Mouse (Mus musculus): Measurements from ENCODE around the gene F2rl1. TPM values are rescaled to one million over a fixed set of nuclear protein-coding genes. Genes with fewer than 3 reads are reported as not detected.
A peak's percentile ranks its signal among the peaks of the same experiment; 100 is the strongest.

The F2rl1 gene
- polyA plus RNA-seq, 1 experiment from 2014 or later, result 10.7 TPM

DNA sequence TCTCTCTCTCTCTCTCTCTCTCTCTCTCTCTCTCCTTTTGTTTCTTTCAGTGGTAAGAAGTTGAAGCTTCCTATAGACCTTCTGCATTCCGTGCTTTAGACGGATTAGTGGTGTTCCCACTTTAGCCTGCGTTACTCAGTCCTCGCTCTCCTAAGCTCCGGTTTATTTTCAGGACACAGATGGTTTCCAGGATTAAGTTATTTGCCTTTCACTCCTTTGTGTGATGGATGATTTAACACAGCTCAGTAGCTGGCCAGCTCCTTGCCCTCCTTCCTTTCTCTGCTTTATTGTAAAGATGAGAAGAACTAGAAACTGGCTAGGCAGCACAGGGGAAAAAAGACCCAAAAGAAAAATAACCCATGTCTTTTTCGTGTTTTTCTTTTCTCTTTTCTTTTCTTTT, 23.8 kb upstream of the F2rl1 start:
- H3K27ac ChIP-seq (replicated peaks), result no peak overlapping the region
- H3K36me3 ChIP-seq (ENCODE audit: control insufficient read depth, insufficient read depth, low read length), result no peaks in the 10 kb centered on the region
- peaks cover 4% of the 10 kb centered on the region; the same call in 1 of the 2 replicates for H3K4me1 ChIP-seq (replicated peaks; ENCODE audit: control insufficient read depth, insufficient read depth)
- peak overlapping the region; percentile 13; the same call in 1 of the 2 replicates for H3K4me3 ChIP-seq (ENCODE audit: low read depth, low read length)
- H3K9me3 ChIP-seq (ENCODE audit: control insufficient read depth, low read length), result no peaks in the 10 kb centered on the region
- H3K9ac ChIP-seq (ENCODE audit: low read length), result no peak overlapping the region
- peak overlapping the region; percentile 45 for H3K4me2 ChIP-seq (replicated peaks; ENCODE audit: low read depth)
- 4% methylated on average over 6 of the region's 6 CpGs for WGBS
- ATAC-seq (ENCODE audit: low FRiP score, low TSS enrichment), result peak; percentile 31; the same call in 1 of the 2 replicates
- no peak for TF ChIP-seq EP300 (optimal IDR thresholded peaks at IDR 0.05)
- TF ChIP-seq CTCF (IDR thresholded peaks at IDR 0.05; ENCODE audit: low read depth), result no peak
- H3K27me3 ChIP-seq (ENCODE audit: control insufficient read depth, insufficient read depth, low read length), result no peaks in the 10 kb centered on the region
- DNase-seq (ENCODE audit: low spot score), result no peak

DNA sequence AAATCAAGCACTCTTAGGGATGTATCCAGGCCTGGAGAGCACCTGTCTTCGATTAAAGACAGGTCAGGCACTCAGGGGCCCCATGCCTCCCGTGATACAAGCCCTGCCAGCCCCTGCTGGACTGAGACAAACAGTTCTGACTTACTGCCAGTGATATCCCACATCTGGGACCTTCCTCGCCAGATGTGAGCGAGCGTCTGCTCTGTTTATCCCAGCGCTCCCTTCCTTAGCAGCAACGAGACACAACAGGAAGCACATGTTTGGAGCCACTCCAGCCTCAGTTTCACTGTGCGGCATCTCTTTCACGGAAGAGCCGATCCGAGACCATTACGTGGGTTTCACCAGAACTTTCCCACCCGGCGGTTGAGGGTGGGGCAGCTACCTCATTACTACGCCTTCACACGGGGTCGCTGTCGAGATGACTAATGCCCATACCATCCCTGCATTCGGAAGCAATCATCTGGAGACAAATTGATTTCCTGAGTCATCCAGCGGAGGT, 23.3 kb upstream of the F2rl1 start:
- no peaks in the 10 kb centered on the region for H3K27me3 ChIP-seq (ENCODE audit: control insufficient read depth, insufficient read depth, low read length)
- TF ChIP-seq EP300 (optimal IDR thresholded peaks at IDR 0.05) (no peak), CTCF (IDR thresholded peaks at IDR 0.05; ENCODE audit: low read depth) (peak; percentile 20; the same call in 1 of the 2 replicates)
- peak overlapping the region; percentile 45 for H3K4me2 ChIP-seq (replicated peaks; ENCODE audit: low read depth)
- 0 out of 2 replicates have a peak overlapping the region, but pooled peaks have one; percentile 24 for H3K27ac ChIP-seq (replicated peaks)
- H3K9me3 ChIP-seq (ENCODE audit: control insufficient read depth, low read length), result no peaks in the 10 kb centered on the region
- H3K4me1 ChIP-seq (replicated peaks; ENCODE audit: control insufficient read depth, insufficient read depth), result peaks cover 4% of the 10 kb centered on the region; the same call in 1 of the 2 replicates
- peak overlapping the region; percentile 24; the same call in 1 of the 2 replicates for H3K4me3 ChIP-seq (ENCODE audit: low read depth, low read length)
- ATAC-seq (ENCODE audit: low FRiP score, low TSS enrichment) (peak; percentile 28; the same call in 1 of the 2 replicates), DNase-seq (ENCODE audit: low spot score) (peak; percentile 27)
- no peak overlapping the region for H3K9ac ChIP-seq (ENCODE audit: low read length)
- WGBS, result 15% methylated on average over 20 of the region's 20 CpGs
- no peaks in the 10 kb centered on the region for H3K36me3 ChIP-seq (ENCODE audit: control insufficient read depth, insufficient read depth, low read length)

DNA sequence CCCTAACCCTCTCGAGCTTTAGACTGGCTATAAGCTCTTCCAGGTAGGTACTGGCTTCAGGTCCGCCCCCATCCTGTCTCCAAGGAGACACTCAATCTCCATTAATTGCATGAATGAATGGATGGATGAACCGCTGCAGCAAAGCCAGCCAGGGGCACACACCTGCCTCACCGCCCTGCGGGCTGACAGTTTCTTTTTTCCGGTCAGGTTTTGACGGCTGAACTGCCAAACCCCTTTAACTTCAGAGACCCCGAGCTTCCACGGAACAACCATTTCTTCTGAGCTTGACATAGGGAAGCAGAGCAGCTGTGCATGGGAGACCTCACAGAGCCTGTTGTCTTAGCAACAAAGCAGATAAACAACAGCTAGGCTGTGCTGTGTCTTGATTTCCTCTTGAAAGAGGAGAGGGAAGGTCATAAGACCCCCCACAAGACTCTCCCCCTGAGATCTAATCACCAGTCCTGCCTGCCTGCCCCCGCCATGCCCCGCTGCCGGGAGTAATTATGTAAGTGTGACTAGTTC, 22.1 kb upstream of the F2rl1 start:
- ATAC-seq (ENCODE audit: low FRiP score, low TSS enrichment) (no peak; the same call in 1 of the 2 replicates), DNase-seq (ENCODE audit: low spot score) (no peak)
- Histone ChIP-seq H3K4me3 (ENCODE audit: low read depth, low read length) (no peak overlapping the region), H3K36me3 (ENCODE audit: control insufficient read depth, insufficient read depth, low read length) (no peaks in the 10 kb centered on the region), H3K27me3 (ENCODE audit: control insufficient read depth, insufficient read depth, low read length) (no peaks in the 10 kb centered on the region), H3K27ac (replicated peaks) (no peak overlapping the region), H3K9ac (ENCODE audit: low read length) (no peak overlapping the region), H3K4me2 (replicated peaks; ENCODE audit: low read depth) (no peak overlapping the region), H3K4me1 (replicated peaks; ENCODE audit: control insufficient read depth, insufficient read depth) (peaks cover 4% of the 10 kb centered on the region; the same call in 1 of the 2 replicates), H3K9me3 (ENCODE audit: control insufficient read depth, low read length) (no peaks in the 10 kb centered on the region)
- WGBS, result 50% methylated on average over 12 of the region's 12 CpGs
- TF ChIP-seq CTCF (IDR thresholded peaks at IDR 0.05; ENCODE audit: low read depth) (no peak), EP300 (optimal IDR thresholded peaks at IDR 0.05) (no peak)

DNA sequence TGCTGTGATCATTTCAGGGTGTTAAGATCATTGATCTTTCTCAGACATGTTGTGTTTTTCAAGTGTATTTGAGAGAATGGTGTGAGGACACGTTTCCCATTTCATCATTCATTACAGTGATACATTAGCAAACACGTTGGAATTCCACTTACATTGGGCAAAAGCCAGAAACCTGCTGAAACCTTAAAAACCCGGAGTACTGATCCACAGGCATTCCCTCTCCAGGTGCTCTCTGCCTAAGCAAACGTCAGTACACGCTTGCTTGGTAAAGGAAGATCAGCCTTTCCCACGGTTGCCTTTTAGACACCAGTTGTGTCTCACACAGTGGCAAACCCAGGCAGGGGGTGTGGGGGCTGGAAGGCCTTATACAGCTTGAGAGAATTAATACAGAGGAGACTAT, 21.2 kb upstream of the F2rl1 start:
- Histone ChIP-seq H3K9ac (ENCODE audit: low read length) (no peak overlapping the region), H3K9me3 (ENCODE audit: control insufficient read depth, low read length) (no peaks in the 10 kb centered on the region), H3K4me2 (replicated peaks; ENCODE audit: low read depth) (no peak overlapping the region), H3K4me1 (replicated peaks; ENCODE audit: control insufficient read depth, insufficient read depth) (peaks cover 4% of the 10 kb centered on the region; the same call in 1 of the 2 replicates), H3K27me3 (ENCODE audit: control insufficient read depth, insufficient read depth, low read length) (no peaks in the 10 kb centered on the region), H3K36me3 (ENCODE audit: control insufficient read depth, insufficient read depth, low read length) (no peaks in the 10 kb centered on the region), H3K4me3 (ENCODE audit: low read depth, low read length) (no peak overlapping the region), H3K27ac (replicated peaks) (peak overlapping the region; percentile 10; the same call in 1 of the 2 replicates)
- TF ChIP-seq CTCF (IDR thresholded peaks at IDR 0.05; ENCODE audit: low read depth), result no peak
- TF ChIP-seq EP300 (optimal IDR thresholded peaks at IDR 0.05), result no peak
- 34% methylated on average over 6 of the region's 6 CpGs for WGBS
- ATAC-seq (ENCODE audit: low FRiP score, low TSS enrichment) (no peak), DNase-seq (ENCODE audit: low spot score) (no peak)

DNA sequence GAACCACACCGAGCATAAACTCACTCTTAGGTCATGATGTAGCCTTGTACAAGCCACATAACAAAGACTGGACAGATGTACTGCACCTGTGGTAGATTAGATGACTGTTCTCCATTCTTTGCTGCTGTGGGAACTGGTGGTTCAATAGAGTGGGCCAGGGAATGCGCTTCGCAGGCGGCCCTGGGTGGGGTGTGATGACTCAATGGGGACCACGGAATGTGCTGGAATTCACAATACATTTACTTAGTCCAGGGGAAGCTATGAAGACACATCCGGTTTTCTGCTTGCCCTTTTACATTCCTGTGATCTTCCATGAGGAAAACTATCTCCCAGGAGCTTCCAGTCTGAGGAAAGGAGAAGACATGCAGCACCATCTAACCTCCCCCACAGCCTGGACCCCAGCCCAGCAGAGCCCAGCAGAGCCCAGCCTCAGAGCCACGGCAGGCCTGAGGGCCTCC, 20.7 kb upstream of the F2rl1 start:
- 45% methylated on average over 7 of the region's 7 CpGs for WGBS
- ATAC-seq (ENCODE audit: low FRiP score, low TSS enrichment) (0 out of 2 replicates have a peak, but pooled peaks have one; percentile 14), DNase-seq (ENCODE audit: low spot score) (no peak)
- H3K9me3 ChIP-seq (ENCODE audit: control insufficient read depth, low read length), result no peaks in the 10 kb centered on the region
- no peak overlapping the region for H3K4me2 ChIP-seq (replicated peaks; ENCODE audit: low read depth)
- peak overlapping the region; percentile 4; the same call in 1 of the 2 replicates for H3K27ac ChIP-seq (replicated peaks)
- peaks cover 4% of the 10 kb centered on the region; the same call in 1 of the 2 replicates for H3K4me1 ChIP-seq (replicated peaks; ENCODE audit: control insufficient read depth, insufficient read depth)
- no peaks in the 10 kb centered on the region for H3K27me3 ChIP-seq (ENCODE audit: control insufficient read depth, insufficient read depth, low read length)
- H3K4me3 ChIP-seq (ENCODE audit: low read depth, low read length), result no peak overlapping the region
- H3K36me3 ChIP-seq (ENCODE audit: control insufficient read depth, insufficient read depth, low read length), result no peaks in the 10 kb centered on the region
- TF ChIP-seq CTCF (IDR thresholded peaks at IDR 0.05; ENCODE audit: low read depth), result no peak
- no peak for TF ChIP-seq EP300 (optimal IDR thresholded peaks at IDR 0.05)
- H3K9ac ChIP-seq (ENCODE audit: low read length), result no peak overlapping the region

DNA sequence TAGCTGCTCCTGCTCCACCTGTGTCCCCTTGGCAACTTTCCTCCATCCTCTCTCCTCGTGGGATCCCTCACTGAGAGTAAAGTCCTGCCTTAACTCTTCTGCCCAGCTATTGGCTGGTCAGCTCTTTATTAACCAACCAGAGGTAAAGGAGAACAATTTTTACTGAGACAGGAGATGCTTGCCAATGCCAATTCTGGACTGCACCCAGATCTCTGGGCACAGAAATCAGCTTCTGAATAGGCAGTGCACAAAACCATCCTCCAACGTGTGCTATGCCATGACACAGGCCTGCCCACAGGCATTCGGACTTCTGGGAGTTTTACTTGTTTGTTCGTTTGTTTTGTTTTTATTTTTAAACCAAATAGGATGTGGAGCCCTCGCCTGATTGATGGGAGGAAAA, 13.0 kb upstream of the F2rl1 start:
- Histone ChIP-seq H3K9me3 (ENCODE audit: control insufficient read depth, low read length) (no peaks in the 10 kb centered on the region), H3K4me3 (ENCODE audit: low read depth, low read length) (no peak overlapping the region), H3K27ac (replicated peaks) (no peak overlapping the region), H3K4me1 (replicated peaks; ENCODE audit: control insufficient read depth, insufficient read depth) (peaks cover 9% of the 10 kb centered on the region), H3K9ac (ENCODE audit: low read length) (no peak overlapping the region), H3K36me3 (ENCODE audit: control insufficient read depth, insufficient read depth, low read length) (no peaks in the 10 kb centered on the region), H3K27me3 (ENCODE audit: control insufficient read depth, insufficient read depth, low read length) (no peaks in the 10 kb centered on the region), H3K4me2 (replicated peaks; ENCODE audit: low read depth) (no peak overlapping the region)
- ATAC-seq (ENCODE audit: low FRiP score, low TSS enrichment) (no peak), DNase-seq (ENCODE audit: low spot score) (no peak)
- 67% methylated on average over 5 of the region's 5 CpGs for WGBS
- TF ChIP-seq EP300 (optimal IDR thresholded peaks at IDR 0.05) (no peak), CTCF (IDR thresholded peaks at IDR 0.05; ENCODE audit: low read depth) (no peak)

Data from stomach, postnatal 0 days (tissue).